Mouse (Mus musculus) heart, embryonic 16.5 days (tissue): ENCODE measurements at regions not wholly inside any gene's neighbourhood (a gene's known extent, or its start where the extent isn't known, plus 50 kb on each side); places are given as distances from the start of the nearest gene placed in this dataset.

Experiments used
- ATAC-seq: fragments of 200-750 bp; cut with Nextera tagmentation; replicated peaks from 2 replicates; pipeline ENCODE4 v1.8.0; 2017; ENCODE audit warnings: moderate number of reproducible peaks; ENCODE audit not compliant: insufficient read depth, low FRiP score; ENCODE audit errors: extremely low read depth
- H3K27ac ChIP-seq: fragments of 300-500 bp; sonication (generic); 2 replicates; pipeline ENCODE4 v1.5.1; 2014; ENCODE audit warnings: mild to moderate bottlenecking, low read length, control low read depth, moderate library complexity
- H3K27me3 ChIP-seq: fragments of 300-500 bp; sonication (generic); 2 replicates; pipeline ENCODE4 v1.6.1; 2014; ENCODE audit warnings: low read length, mixed read lengths; ENCODE audit not compliant: control insufficient read depth, insufficient read depth
- H3K36me3 ChIP-seq: fragments of 300-500 bp; sonication (generic); 2 replicates; pipeline ENCODE4 v1.6.1; 2014; ENCODE audit not compliant: control insufficient read depth, insufficient read depth
- H3K4me1 ChIP-seq: fragments of 300-500 bp; sonication (generic); 2 replicates; pipeline ENCODE4 v1.6.1; 2014; ENCODE audit warnings: low read length, mixed read lengths; ENCODE audit not compliant: control insufficient read depth, insufficient read depth
- H3K4me2 ChIP-seq: fragments of 300-500 bp; sonication (generic); 2 replicates; pipeline ENCODE4 v1.6.1; 2014; ENCODE audit warnings: low read depth, mild to moderate bottlenecking, control low read depth, low read length
- H3K4me3 ChIP-seq: fragments of 300-500 bp; sonication (generic); 2 replicates; pipeline ENCODE4 v1.5.1; 2014; ENCODE audit warnings: mild to moderate bottlenecking, control low read depth, low read length
- H3K9ac ChIP-seq: fragments of 300-500 bp; sonication (generic); 2 replicates; pipeline ENCODE4 v1.6.1; 2014; ENCODE audit warnings: low read length, control low read depth
- H3K9me3 ChIP-seq: fragments of 300-500 bp; sonication (generic); replicated peaks from 2 replicates; pipeline ENCODE4 v1.6.1; 2016; ENCODE audit warnings: low read length; ENCODE audit not compliant: control insufficient read depth
- WGBS: fragments of 180-500 bp; shearing (Covaris S2); extraction: QIAGEN DNeasy Blood & Tissue Kit; methylation state at CpG from one replicate; pipeline ENCODE4 v1.1.7; 2014; 5-methylcytosine and 5-hydroxymethylcytosine counted together

DNA sequence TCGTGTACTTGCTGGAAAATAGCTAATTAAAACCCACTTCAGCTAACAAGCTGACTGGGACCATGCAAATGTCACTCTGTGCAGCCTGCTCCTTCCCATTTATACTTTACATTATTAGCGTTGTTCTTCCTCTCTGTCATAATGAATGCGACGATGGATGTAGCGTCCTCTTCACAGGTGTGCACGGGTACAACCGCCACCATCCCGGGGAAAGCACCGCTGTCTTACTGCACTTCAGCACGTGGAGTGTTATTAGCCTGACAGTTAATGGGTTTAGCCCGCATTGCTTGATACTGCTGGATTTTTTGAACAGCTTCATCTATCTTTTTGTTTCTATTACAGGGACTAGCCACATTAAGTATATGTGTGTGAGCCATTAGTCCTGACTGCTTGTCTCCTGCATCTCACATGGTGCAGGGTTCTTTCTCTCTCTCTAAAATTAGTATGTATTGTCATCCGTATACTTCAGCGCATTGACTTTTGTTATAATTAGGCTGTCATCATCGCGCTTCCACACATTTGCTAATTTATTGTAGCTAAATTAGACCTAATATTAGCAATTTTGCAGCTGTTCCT, 383.0 kb downstream of the Rnf144b start:
- no peak overlapping the region for H3K4me2 ChIP-seq
- H3K9ac ChIP-seq, result no peak overlapping the region
- H3K9me3 ChIP-seq, result no peaks in the 10 kb centered on the region
- H3K27me3 ChIP-seq, result no peaks in the 10 kb centered on the region
- no peak overlapping the region for H3K27ac ChIP-seq
- 89% methylated on average over 15 of the region's 15 CpGs for WGBS
- H3K4me3 ChIP-seq, result no peak overlapping the region
- no peaks in the 10 kb centered on the region for H3K36me3 ChIP-seq
- ATAC-seq, result no peak
- no peaks in the 10 kb centered on the region for H3K4me1 ChIP-seq

DNA sequence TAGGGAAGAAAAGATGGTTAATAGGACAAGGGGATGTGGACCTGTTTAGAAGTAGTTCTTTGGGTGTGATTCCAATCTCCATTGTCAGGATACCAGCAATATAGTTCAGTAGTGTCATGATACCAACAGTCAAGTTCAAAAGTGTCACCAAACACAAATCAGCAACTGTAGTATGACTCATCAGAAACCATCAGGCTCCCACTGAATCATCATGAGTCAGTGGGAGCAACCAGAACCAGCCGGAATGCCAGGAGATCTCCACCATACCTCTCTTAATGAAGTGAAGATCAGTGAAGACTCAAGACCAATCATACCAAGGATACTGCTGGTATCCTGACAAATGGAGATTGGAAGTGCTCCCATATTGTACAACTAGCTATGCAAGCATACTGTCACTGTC, 410.5 kb downstream of the Rnf144b start:
- Histone ChIP-seq H3K9ac (no peak overlapping the region), H3K4me3 (no peak overlapping the region), H3K36me3 (no peaks in the 10 kb centered on the region), H3K9me3 (0 out of 2 replicates have a peak, but pooled peaks cover 2% of the 10 kb centered on the region), H3K4me2 (no peak overlapping the region), H3K27ac (no peak overlapping the region), H3K27me3 (no peaks in the 10 kb centered on the region), H3K4me1 (no peaks in the 10 kb centered on the region)
- no peak for ATAC-seq
- WGBS, result 88% methylated on average over 1 of the region's 1 CpGs

DNA sequence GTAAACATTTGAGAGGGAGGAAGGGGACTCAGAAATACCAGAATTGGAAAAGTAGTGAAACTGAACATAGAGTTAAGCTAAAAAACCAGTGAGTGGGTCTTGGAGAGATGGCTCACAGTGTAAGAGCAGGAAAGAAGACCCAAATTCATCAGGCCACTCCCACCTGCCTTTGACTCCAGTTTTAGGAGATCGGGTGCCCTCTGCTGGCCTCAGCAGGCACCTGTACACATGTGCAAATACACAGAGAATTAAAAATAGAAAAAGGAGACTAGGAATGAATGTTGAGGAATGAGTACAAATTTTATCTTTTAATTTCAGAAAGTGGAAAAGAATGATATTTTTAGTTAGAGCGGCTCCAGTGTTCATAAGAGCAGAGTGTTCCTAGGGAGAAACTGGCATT, 414.7 kb downstream of the Rnf144b start:
- H3K4me2 ChIP-seq, result no peak overlapping the region
- no peak for ATAC-seq
- H3K36me3 ChIP-seq, result no peaks in the 10 kb centered on the region
- H3K4me1 ChIP-seq, result peaks cover 2% of the 10 kb centered on the region; the same call in 1 of the 2 replicates
- H3K9me3 ChIP-seq, result 0 out of 2 replicates have a peak, but pooled peaks cover 2% of the 10 kb centered on the region
- H3K27ac ChIP-seq, result no peak overlapping the region
- H3K27me3 ChIP-seq, result no peaks in the 10 kb centered on the region
- 96% methylated on average over 2 of the region's 2 CpGs for WGBS
- H3K9ac ChIP-seq, result no peak overlapping the region
- no peak overlapping the region for H3K4me3 ChIP-seq

DNA sequence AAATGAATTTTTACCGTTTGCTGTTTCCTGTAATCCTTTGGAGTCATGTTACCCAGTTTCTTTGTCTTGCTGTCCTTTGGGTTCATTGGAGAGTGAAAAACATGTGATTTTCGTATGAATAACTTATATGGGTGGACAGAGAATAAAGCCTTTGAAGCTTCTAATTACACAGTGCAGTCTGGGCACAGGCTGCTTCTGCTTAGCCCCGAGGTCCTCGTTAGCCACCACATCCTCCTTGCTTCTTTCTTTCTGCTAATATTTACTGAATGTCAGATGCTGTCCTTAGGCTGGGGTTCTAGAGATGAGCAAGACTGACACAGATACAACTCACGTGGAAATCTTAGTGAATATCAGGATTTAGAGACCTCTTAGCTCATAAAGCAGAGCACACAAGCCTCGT, 427.2 kb downstream of the Rnf144b start:
- H3K9me3 ChIP-seq, result no peaks in the 10 kb centered on the region
- H3K4me2 ChIP-seq, result no peak overlapping the region
- no peak for ATAC-seq
- no peak overlapping the region for H3K9ac ChIP-seq
- no peaks in the 10 kb centered on the region for H3K36me3 ChIP-seq
- no peaks in the 10 kb centered on the region for H3K27me3 ChIP-seq
- WGBS, result 71% methylated on average over 6 of the region's 6 CpGs
- no peak overlapping the region for H3K27ac ChIP-seq
- no peaks in the 10 kb centered on the region for H3K4me1 ChIP-seq
- H3K4me3 ChIP-seq, result no peak overlapping the region

DNA sequence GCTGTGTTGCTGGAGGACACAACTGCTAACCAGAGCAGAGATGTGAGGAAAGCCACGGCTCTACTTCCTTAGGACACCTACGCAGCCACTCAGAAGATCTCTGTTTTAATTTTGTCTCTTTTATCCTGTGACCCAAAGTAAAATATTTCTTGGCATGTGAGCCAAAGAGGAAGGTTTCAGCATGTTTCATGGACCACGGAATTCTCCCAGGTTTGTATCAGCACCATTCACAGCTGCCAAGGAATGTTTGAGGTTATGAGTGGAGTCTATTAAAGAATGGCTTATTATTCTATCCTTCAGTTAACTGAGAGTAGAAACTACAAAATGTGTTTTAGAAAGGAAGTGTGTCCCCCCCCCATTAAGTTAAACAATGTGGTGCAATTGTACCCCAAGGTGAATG, 429.8 kb downstream of the Rnf144b start:
- 77% methylated on average over 3 of the region's 3 CpGs for WGBS

DNA sequence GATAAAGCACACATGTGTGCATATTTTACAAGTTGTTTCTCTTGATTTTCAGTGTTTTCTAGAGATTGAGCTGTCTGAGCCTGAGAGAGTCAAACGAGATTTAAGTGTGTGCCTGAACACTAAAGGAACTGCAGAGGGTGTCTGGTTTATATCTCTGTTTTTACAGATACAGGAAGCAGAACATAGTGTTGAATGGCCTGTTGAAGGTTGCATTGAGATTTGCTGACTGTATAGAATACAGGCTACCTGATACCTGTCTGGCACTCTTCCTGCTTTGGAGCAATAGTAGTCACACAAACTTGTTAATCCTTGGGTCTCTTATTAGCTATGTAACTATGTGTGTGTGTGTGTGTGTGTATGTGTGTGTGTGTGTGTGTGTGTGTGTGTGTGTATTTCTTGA, 431.7 kb downstream of the Rnf144b start:
- H3K9ac ChIP-seq, result no peak overlapping the region
- H3K4me1 ChIP-seq, result no peaks in the 10 kb centered on the region
- no peak overlapping the region for H3K4me3 ChIP-seq
- 15% methylated on average over 1 of the region's 1 CpGs for WGBS
- ATAC-seq, result no peak
- H3K36me3 ChIP-seq, result no peaks in the 10 kb centered on the region
- no peaks in the 10 kb centered on the region for H3K9me3 ChIP-seq
- no peaks in the 10 kb centered on the region for H3K27me3 ChIP-seq
- no peak overlapping the region for H3K27ac ChIP-seq
- no peak overlapping the region for H3K4me2 ChIP-seq

More for the DNA sequence above, 429.8 kb downstream of the Rnf144b start:
- Histone ChIP-seq H3K27ac (no peak overlapping the region), H3K27me3 (no peaks in the 10 kb centered on the region), H3K4me2 (no peak overlapping the region), H3K36me3 (no peaks in the 10 kb centered on the region), H3K9ac (no peak overlapping the region), H3K4me3 (no peak overlapping the region), H3K9me3 (no peaks in the 10 kb centered on the region), H3K4me1 (no peaks in the 10 kb centered on the region)
- ATAC-seq, result no peak

DNA sequence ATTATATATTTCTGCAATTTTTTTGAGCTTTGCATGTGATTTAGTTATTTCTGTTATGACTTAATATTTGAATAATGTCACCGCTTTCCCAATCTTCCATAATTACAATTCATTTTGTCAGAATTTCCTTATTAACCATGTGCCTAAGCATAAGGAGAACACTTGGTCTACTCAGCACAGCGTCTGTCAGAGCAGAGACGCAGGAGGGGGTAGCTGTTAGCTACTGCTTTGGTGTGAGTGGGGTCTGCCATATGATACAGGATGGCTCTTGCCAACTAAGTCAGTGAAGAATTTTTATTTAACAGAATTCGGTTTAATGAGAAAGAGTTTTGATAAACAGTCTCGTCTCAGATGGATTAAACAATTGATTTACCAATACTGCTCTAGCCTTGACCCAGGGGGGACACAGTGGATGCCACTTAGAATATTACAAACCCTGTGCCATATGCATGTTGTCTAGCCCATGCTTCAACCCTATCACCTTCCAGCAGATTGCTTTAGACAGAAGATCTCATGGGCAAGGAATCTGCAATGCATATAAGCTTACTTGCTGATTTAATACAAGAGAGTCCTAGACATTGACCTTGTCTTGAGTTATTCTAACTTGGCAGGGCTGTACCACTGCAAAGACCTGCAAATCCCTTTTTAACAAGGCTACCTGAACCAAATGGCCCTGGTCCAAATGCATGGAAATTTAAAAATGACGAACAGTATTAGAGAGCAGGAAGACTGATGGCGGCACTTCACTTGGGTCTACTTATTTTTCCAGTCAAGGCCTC, 434.9 kb downstream of the Rnf144b start:
- H3K9ac ChIP-seq, result no peak overlapping the region
- no peak overlapping the region for H3K4me2 ChIP-seq
- no peak overlapping the region for H3K4me3 ChIP-seq
- H3K9me3 ChIP-seq, result no peaks in the 10 kb centered on the region
- no peaks in the 10 kb centered on the region for H3K36me3 ChIP-seq
- no peaks in the 10 kb centered on the region for H3K4me1 ChIP-seq
- WGBS, result 87% methylated on average over 7 of the region's 7 CpGs
- H3K27ac ChIP-seq, result no peak overlapping the region
- no peaks in the 10 kb centered on the region for H3K27me3 ChIP-seq
- ATAC-seq, result no peak

DNA sequence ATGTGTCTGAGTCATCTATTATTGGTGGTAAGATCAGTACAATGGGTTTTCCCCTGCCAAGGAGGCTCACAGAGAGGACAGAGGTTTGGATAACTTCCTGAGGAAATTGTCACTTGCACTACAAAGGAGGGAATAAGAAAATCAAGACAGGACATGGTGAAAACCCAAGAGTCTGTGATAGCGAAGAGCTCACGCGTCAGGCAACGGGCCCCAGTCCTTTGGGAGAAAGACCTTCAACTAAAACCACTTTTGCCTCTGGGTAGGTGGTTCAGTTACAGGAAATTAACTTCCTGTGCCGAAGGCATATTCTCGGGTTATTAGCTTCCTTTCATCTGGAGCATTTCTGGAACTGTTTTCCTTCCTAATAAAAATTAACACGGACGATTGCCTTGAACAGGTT, 440.4 kb downstream of the Rnf144b start:
- Histone ChIP-seq H3K27me3 (no peaks in the 10 kb centered on the region), H3K9me3 (no peaks in the 10 kb centered on the region), H3K36me3 (no peaks in the 10 kb centered on the region), H3K9ac (no peak overlapping the region), H3K27ac (no peak overlapping the region), H3K4me1 (no peaks in the 10 kb centered on the region), H3K4me3 (no peak overlapping the region), H3K4me2 (no peak overlapping the region)
- no peak for ATAC-seq
- 64% methylated on average over 8 of the region's 8 CpGs for WGBS

DNA sequence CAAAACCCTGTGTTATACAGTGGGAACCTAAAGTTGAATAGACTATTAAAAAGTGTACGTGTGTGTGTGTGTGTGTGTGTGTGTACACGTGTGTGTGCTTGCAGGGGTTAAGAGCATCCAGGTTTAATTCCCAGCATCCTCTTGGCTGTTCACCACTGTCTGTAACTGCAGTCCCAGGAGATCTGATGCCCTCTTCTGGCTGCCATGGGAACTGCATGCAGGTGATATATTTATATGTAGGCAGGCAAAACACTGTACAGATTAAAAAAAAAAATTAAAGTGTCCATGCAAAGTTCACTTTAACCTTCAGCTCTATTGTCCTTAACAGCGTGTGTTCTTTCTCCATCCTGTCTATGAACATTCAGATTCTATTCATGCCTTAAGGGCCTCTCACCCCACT, 454.1 kb downstream of the Rnf144b start:
- no peak for ATAC-seq
- Histone ChIP-seq H3K27ac (no peak overlapping the region), H3K9me3 (no peaks in the 10 kb centered on the region), H3K9ac (no peak overlapping the region), H3K4me3 (no peak overlapping the region), H3K27me3 (no peaks in the 10 kb centered on the region), H3K36me3 (no peaks in the 10 kb centered on the region), H3K4me2 (no peak overlapping the region), H3K4me1 (no peaks in the 10 kb centered on the region)
- 59% methylated on average over 3 of the region's 3 CpGs for WGBS
